Mouse (Mus musculus) CH12.LX (cell line): ENCODE results near the gene Cers5.

Experiments
- CTCF ChIP-seq, 2 experiments: IDR thresholded peaks in 1 of 2; conservative IDR thresholded peaks in 1 of 2; 2 replicates each; pipeline ENCODE4 v1.5.1; 2011 to 2012; ENCODE audit warnings: low read depth in 2 of 2, low read length in 2 of 2, improper control_type of control experiment in 1 of 2, inconsistent platforms in 1 of 2, mild to moderate bottlenecking in 1 of 2, moderate library complexity in 1 of 2
- EP300 ChIP-seq: IDR thresholded peaks from 2 replicates; pipeline ENCODE4 v1.6.1; 2011; ENCODE audit warnings: low read length, improper control_type of control experiment
- ZKSCAN1 ChIP-seq: IDR thresholded peaks from 2 replicates; pipeline ENCODE4 v1.6.1; 2012; ENCODE audit warnings: low read depth, inconsistent platforms, low read length, improper control_type of control experiment, borderline replicate concordance
- ZMIZ1 ChIP-seq: IDR thresholded peaks from 2 replicates; pipeline ENCODE4 v1.6.1; 2012; ENCODE audit warnings: low read depth, mild to moderate bottlenecking, inconsistent platforms, low read length, improper control_type of control experiment
- ZNF384 ChIP-seq: IDR thresholded peaks from 2 replicates; pipeline ENCODE4 v1.6.1; 2012; ENCODE audit warnings: low read depth, low read length, improper control_type of control experiment, inconsistent platforms

GRCm38 (mm10) chr15:99740229-99740628 is 32.5 kb downstream of the Cers5 start:
- TF ChIP-seq ZMIZ1 = no peak
- TF ChIP-seq CTCF (conservative IDR thresholded peaks at IDR 0.05 in 1 of 2, IDR thresholded peaks at IDR 0.05 in 1 of 2; ENCODE audit: low read depth in 2 of 2, low read length in 2 of 2) = no peak
- no peak for TF ChIP-seq EP300
- TF ChIP-seq ZNF384 = no peak
- no peak for TF ChIP-seq ZKSCAN1
